Mouse (Mus musculus): ENCODE results near the gene Rara. TPM values are rescaled to one million over a fixed set of nuclear protein-coding genes. Genes with fewer than 3 reads are reported as not detected.
"Not testable (repeated sequence)": the region's sequence is repeated elsewhere in the genome, so short reads cannot be mapped to it uniquely, and the experiment has no call there.

Rara gene
- polyA plus RNA-seq, 1 experiment from 2014 or later: 46.4 TPM

DNA sequence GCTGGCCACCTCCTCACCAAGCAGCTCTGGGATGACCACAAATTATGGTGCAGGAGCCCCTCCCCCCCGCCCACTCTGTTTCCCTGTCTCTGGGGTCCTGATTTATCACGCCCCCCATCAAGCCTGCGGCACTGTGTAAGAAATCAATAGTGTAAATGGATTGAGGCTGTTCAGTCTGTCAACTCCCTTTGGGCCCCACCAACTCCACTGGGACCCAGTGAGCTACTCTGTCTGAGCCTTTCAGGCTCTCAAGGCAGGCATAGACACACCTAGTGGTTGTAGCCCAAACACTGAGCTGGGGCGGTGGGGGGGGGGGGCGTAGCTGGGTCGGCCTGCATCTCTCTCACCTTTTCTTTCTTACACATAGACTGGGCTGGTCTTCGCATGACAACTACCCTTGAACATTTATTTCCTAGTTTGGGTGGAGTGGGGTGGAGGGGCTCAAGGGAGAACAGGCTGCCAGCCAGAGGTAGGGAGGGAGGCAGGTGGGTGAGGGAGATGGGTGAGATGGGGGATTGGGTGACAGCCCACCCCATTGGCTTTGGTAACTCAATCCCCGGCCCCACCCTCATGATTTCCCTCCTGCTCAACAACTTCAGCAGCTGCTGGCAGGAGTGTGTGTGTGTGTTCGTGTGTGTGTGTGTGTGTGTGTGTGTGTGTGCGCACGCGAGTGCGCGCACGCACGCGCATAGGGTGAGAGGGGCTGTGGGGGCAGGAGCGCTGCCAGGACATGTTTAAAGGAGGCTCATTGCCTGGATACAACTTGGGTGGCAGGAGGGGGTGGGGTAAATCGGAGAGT lies 4.9 kb downstream of the Rara start:
- Histone ChIP-seq H3K9me3 (ENCODE audit: control insufficient read depth, low read length) (no peaks in the 10 kb centered on the region), H3K4me3 (ENCODE audit: low read depth, low read length) (peak overlapping the region; percentile 4; the same call in 1 of the 2 replicates), H3K27me3 (replicated peaks; ENCODE audit: control insufficient read depth, insufficient read depth, low read length) (no peaks in the 10 kb centered on the region), H3K4me2 (ENCODE audit: low read depth, low read length) (peak overlapping the region; percentile 84), H3K27ac (replicated peaks; ENCODE audit: low read depth, low read length) (peak overlapping the region; percentile 84), H3K4me1 (ENCODE audit: control insufficient read depth, insufficient read depth, low read length) (peaks cover 88% of the 10 kb centered on the region), H3K36me3 (ENCODE audit: control insufficient read depth, insufficient read depth, low read length) (peaks cover 4% of the 10 kb centered on the region; the same call in 1 of the 2 replicates), H3K9ac (ENCODE audit: low read depth, low read length) (peak overlapping the region; percentile 11; the same call in 1 of the 2 replicates)
- ATAC-seq (ENCODE audit: low read depth) (peak; percentile 38), DNase-seq (ENCODE audit: low spot score) (peak; percentile 93)
- WGBS: 9% methylated on average over 19 of the region's 19 CpGs

DNA sequence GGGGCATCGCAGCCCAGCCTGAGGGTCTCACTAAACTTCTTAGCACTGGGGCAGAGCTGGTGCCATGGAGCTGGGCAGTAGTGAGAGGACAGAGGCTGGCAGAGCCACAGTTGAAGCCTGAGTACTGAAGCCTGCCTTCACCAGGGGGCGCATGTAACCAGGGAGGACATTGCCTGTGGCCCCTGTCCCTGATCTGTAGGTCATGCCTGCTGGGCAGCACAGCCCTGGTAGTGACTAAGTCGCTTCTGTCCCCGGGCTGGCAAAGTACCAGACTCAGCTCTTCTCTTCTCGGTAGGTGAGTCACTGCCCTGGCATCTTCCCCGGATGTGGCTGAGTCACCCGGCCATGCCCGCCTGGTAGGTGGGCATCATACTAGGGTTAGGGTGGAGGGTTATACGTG lies 5.5 kb downstream of the Rara start:
- 43% methylated on average over 8 of the region's 9 CpGs for WGBS
- DNase-seq (ENCODE audit: low spot score) (no peak), ATAC-seq (ENCODE audit: low read depth) (no peak)

DNA sequence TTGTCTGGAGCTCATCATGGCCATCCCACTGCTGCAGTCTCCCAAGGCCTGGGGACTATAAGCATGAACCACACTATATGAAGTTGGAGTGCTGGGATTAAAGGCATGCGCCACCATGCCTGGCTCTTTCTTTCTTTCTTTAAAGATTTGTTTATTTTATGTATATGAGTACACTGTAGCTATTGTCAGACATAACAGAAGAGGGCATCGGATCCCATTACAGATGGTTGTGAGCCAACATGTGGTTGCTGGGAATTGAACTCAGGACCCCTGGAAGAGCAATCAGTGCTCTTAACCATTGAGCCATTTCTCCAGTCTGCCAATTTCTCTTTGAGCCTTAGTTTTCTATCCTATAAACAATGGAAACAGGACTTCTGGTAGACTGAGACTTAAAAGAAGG lies 6.2 kb downstream of the Rara start:
- not testable (repeated sequence) for H3K27me3 ChIP-seq (replicated peaks; ENCODE audit: control insufficient read depth, insufficient read depth, low read length); H3K9me3 ChIP-seq (ENCODE audit: control insufficient read depth, low read length); DNase-seq (ENCODE audit: low spot score); H3K36me3 ChIP-seq (ENCODE audit: control insufficient read depth, insufficient read depth, low read length); H3K9ac ChIP-seq (ENCODE audit: low read depth, low read length); H3K4me3 ChIP-seq (ENCODE audit: low read depth, low read length); ATAC-seq (ENCODE audit: low read depth)
- WGBS: 64% methylated on average over 2 of the region's 2 CpGs
- peak overlapping the region; percentile 84; the same call in 1 of the 2 replicates for H3K4me2 ChIP-seq (ENCODE audit: low read depth, low read length)
- H3K27ac ChIP-seq (replicated peaks; ENCODE audit: low read depth, low read length): peak overlapping the region; percentile 84
- peaks cover 78% of the 10 kb centered on the region for H3K4me1 ChIP-seq (ENCODE audit: control insufficient read depth, insufficient read depth, low read length)

More for the DNA sequence above, 5.5 kb downstream of the Rara start:
- H3K9ac ChIP-seq (ENCODE audit: low read depth, low read length): peak overlapping the region; percentile 11; the same call in 1 of the 2 replicates
- no peaks in the 10 kb centered on the region for H3K9me3 ChIP-seq (ENCODE audit: control insufficient read depth, low read length)
- H3K36me3 ChIP-seq (ENCODE audit: control insufficient read depth, insufficient read depth, low read length): peaks cover 4% of the 10 kb centered on the region; the same call in 1 of the 2 replicates
- H3K27me3 ChIP-seq (replicated peaks; ENCODE audit: control insufficient read depth, insufficient read depth, low read length): no peaks in the 10 kb centered on the region
- peak overlapping the region; percentile 4 for H3K4me3 ChIP-seq (ENCODE audit: low read depth, low read length)
- peak overlapping the region; percentile 84 for H3K4me2 ChIP-seq (ENCODE audit: low read depth, low read length)
- peaks cover 82% of the 10 kb centered on the region for H3K4me1 ChIP-seq (ENCODE audit: control insufficient read depth, insufficient read depth, low read length)
- H3K27ac ChIP-seq (replicated peaks; ENCODE audit: low read depth, low read length): peak overlapping the region; percentile 84

DNA sequence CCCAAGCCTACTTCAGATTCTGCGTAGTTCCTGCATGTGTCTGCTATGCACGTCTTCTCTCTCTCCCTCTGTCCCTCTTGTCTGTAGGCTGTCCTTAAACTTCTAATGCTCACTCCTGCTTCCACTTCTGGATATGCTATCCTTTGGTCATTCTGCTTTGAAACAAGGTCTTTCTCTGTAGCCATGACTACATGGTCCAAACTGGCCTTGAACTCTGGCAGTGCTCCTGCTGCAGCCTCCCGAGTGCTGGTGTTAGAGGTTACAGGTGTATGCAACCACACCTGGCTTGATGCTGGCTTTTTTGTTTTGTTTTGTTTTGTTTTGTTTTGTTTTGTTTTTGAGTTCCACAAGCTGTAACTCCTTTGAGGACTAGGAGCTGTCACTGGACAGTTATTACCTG lies 6.7 kb downstream of the Rara start:
- 83% methylated on average over 3 of the region's 3 CpGs for WGBS
- Histone ChIP-seq H3K27me3 (replicated peaks; ENCODE audit: control insufficient read depth, insufficient read depth, low read length) (no peaks in the 10 kb centered on the region), H3K9me3 (ENCODE audit: control insufficient read depth, low read length) (no peaks in the 10 kb centered on the region), H3K4me1 (ENCODE audit: control insufficient read depth, insufficient read depth, low read length) (peaks cover 78% of the 10 kb centered on the region), H3K36me3 (ENCODE audit: control insufficient read depth, insufficient read depth, low read length) (peaks cover 4% of the 10 kb centered on the region; the same call in 1 of the 2 replicates), H3K4me2 (ENCODE audit: low read depth, low read length) (no peak overlapping the region), H3K4me3 (ENCODE audit: low read depth, low read length) (no peak overlapping the region), H3K9ac (ENCODE audit: low read depth, low read length) (no peak overlapping the region), H3K27ac (replicated peaks; ENCODE audit: low read depth, low read length) (no peak overlapping the region)
- ATAC-seq (ENCODE audit: low read depth) (no peak), DNase-seq (ENCODE audit: low spot score) (no peak)

GRCm38 (mm10) chr11:98935123-98935522 lies 7.5 kb downstream of the Rara start:
- WGBS: 87% methylated on average over 3 of the region's 3 CpGs
- ATAC-seq (ENCODE audit: low read depth) (no peak), DNase-seq (ENCODE audit: low spot score) (no peak)
- H3K27me3 ChIP-seq (replicated peaks; ENCODE audit: control insufficient read depth, insufficient read depth, low read length): no peaks in the 10 kb centered on the region
- peaks cover 78% of the 10 kb centered on the region for H3K4me1 ChIP-seq (ENCODE audit: control insufficient read depth, insufficient read depth, low read length)
- peaks cover 4% of the 10 kb centered on the region; the same call in 1 of the 2 replicates for H3K36me3 ChIP-seq (ENCODE audit: control insufficient read depth, insufficient read depth, low read length)
- peak overlapping the region; percentile 98 for H3K27ac ChIP-seq (replicated peaks; ENCODE audit: low read depth, low read length)
- H3K9me3 ChIP-seq (ENCODE audit: control insufficient read depth, low read length): no peaks in the 10 kb centered on the region
- no peak overlapping the region for H3K4me3 ChIP-seq (ENCODE audit: low read depth, low read length)
- H3K9ac ChIP-seq (ENCODE audit: low read depth, low read length): no peak overlapping the region
- 0 out of 2 replicates have a peak overlapping the region, but pooled peaks have one; percentile 84 for H3K4me2 ChIP-seq (ENCODE audit: low read depth, low read length)

- no peaks in the 10 kb centered on the region for H3K27me3 ChIP-seq (replicated peaks; ENCODE audit: control insufficient read depth, insufficient read depth, low read length)
- DNase-seq (ENCODE audit: low spot score): peak; percentile 94
- H3K9me3 ChIP-seq (ENCODE audit: control insufficient read depth, low read length): no peaks in the 10 kb centered on the region
- ATAC-seq (ENCODE audit: low read depth): peak; percentile 24; the same call in 1 of the 2 replicates
- peak overlapping the region; percentile 91 for H3K9ac ChIP-seq (ENCODE audit: low read depth, low read length)
- peaks cover 4% of the 10 kb centered on the region; the same call in 1 of the 2 replicates for H3K36me3 ChIP-seq (ENCODE audit: control insufficient read depth, insufficient read depth, low read length)
- peak overlapping the region; percentile 84 for H3K4me2 ChIP-seq (ENCODE audit: low read depth, low read length)
- WGBS: 4% methylated on average over 26 of the region's 29 CpGs
- peak overlapping the region; percentile 98 for H3K27ac ChIP-seq (replicated peaks; ENCODE audit: low read depth, low read length)
- peak overlapping the region; percentile 87 for H3K4me3 ChIP-seq (ENCODE audit: low read depth, low read length)
- H3K4me1 ChIP-seq (ENCODE audit: control insufficient read depth, insufficient read depth, low read length): peaks cover 78% of the 10 kb centered on the region
These were observed 8.6 kb downstream of the Rara start for GRCm38 (mm10) chr11:98936170-98936569.

- Histone ChIP-seq H3K27ac (replicated peaks; ENCODE audit: low read depth, low read length) (peak overlapping the region; percentile 98), H3K4me2 (ENCODE audit: low read depth, low read length) (peak overlapping the region; percentile 84), H3K4me3 (ENCODE audit: low read depth, low read length) (peak overlapping the region; percentile 87), H3K4me1 (ENCODE audit: control insufficient read depth, insufficient read depth, low read length) (peaks cover 78% of the 10 kb centered on the region), H3K36me3 (ENCODE audit: control insufficient read depth, insufficient read depth, low read length) (peaks cover 4% of the 10 kb centered on the region; the same call in 1 of the 2 replicates), H3K9ac (ENCODE audit: low read depth, low read length) (peak overlapping the region; percentile 91), H3K27me3 (replicated peaks; ENCODE audit: control insufficient read depth, insufficient read depth, low read length) (no peaks in the 10 kb centered on the region), H3K9me3 (ENCODE audit: control insufficient read depth, low read length) (no peaks in the 10 kb centered on the region)
- 0 out of 2 replicates have a peak, but pooled peaks have one; percentile 3 for ATAC-seq (ENCODE audit: low read depth)
- WGBS: 2% methylated on average over 23 of the region's 23 CpGs
- DNase-seq (ENCODE audit: low spot score): peak; percentile 6
These were observed 9.2 kb downstream of the Rara start for GRCm38 (mm10) chr11:98936606-98937409.

DNA sequence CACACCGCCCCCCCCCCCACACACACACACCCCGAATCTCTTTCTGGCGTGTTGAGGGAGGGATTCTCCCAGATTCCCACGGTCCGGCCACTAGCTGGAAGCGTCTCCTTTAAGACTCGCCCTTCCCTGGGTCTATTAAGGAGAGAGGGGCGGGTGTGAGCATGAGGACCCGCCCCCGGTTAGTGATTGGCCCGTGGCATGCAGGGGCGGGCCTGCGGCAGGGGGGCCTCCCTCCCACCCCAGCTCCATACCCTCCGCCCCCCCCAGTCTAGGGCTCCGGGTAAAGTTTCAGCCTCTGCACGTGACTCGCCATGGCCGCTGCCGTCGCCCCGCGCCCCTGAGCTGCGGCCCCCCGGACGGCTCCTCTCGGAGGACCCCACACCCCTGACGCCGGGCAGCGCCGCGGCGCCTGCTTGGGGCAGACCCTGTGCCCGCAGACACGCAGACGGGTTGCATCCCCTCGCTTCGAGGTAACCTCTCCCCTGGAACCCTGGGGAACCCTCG lies 9.8 kb downstream of the Rara start:
- Histone ChIP-seq H3K4me3 (ENCODE audit: low read depth, low read length) (peak overlapping the region; percentile 87), H3K4me2 (ENCODE audit: low read depth, low read length) (peak overlapping the region; percentile 84), H3K9ac (ENCODE audit: low read depth, low read length) (peak overlapping the region; percentile 91), H3K4me1 (ENCODE audit: control insufficient read depth, insufficient read depth, low read length) (peaks cover 78% of the 10 kb centered on the region), H3K27ac (replicated peaks; ENCODE audit: low read depth, low read length) (peak overlapping the region; percentile 98), H3K36me3 (ENCODE audit: control insufficient read depth, insufficient read depth, low read length) (peaks cover 4% of the 10 kb centered on the region; the same call in 1 of the 2 replicates), H3K27me3 (replicated peaks; ENCODE audit: control insufficient read depth, insufficient read depth, low read length) (no peaks in the 10 kb centered on the region), H3K9me3 (ENCODE audit: control insufficient read depth, low read length) (no peaks in the 10 kb centered on the region)
- 0% methylated on average over 20 of the region's 38 CpGs for WGBS
- peak; percentile 86 for ATAC-seq (ENCODE audit: low read depth)
- DNase-seq (ENCODE audit: low spot score): peak; percentile 99
